Mouse (Mus musculus) liver (tissue): ENCODE measurements around the gene Abca12.

Experiments
- DNase-seq: peaks from one replicate; pipeline ENCODE4 v3.0.0-alpha.2; 2020; ENCODE audit warnings: mixed read lengths

Gene Abca12

GRCm38 (mm10) chr1:71414810-71415209, at the start of gene Abca12:
Abca12 (minus strand) TSS chr1:71414910.
- DNase-seq = no peak

GRCm38 (mm10) chr1:71457961-71458360, 43.3 kb upstream of the Abca12 start:
- no peak for DNase-seq

GRCm38 (mm10) chr1:71447424-71447823, 32.7 kb upstream of the Abca12 start:
- DNase-seq = no peak

GRCm38 (mm10) chr1:71421741-71422333, 7.1 kb upstream of the Abca12 start:
- no peak for DNase-seq

- DNase-seq = no peak
Observed at GRCm38 (mm10) chr1:71418467-71418866, 3.8 kb upstream of the Abca12 start.

GRCm38 (mm10) chr1:71417951-71418350, 3.2 kb upstream of the Abca12 start:
- no peak for DNase-seq

GRCm38 (mm10) chr1:71414084-71414483, 626 bp downstream of the Abca12 start:
- DNase-seq = no peak

GRCm38 (mm10) chr1:71413114-71413513, 1.6 kb downstream of the Abca12 start:
- no peak for DNase-seq

GRCm38 (mm10) chr1:71407711-71408110, 7.0 kb downstream of the Abca12 start:
- no peak for DNase-seq

GRCm38 (mm10) chr1:71397635-71398034, 17.1 kb downstream of the Abca12 start:
- DNase-seq = no peak

GRCm38 (mm10) chr1:71396105-71396504, 18.6 kb downstream of the Abca12 start:
- no peak for DNase-seq

- DNase-seq = no peak
Observed at GRCm38 (mm10) chr1:71394177-71394576, 20.5 kb downstream of the Abca12 start.

GRCm38 (mm10) chr1:71393489-71393888, 21.2 kb downstream of the Abca12 start:
- no peak for DNase-seq

- no peak for DNase-seq
Observed at GRCm38 (mm10) chr1:71392463-71392862, 22.2 kb downstream of the Abca12 start.

GRCm38 (mm10) chr1:71386593-71386992, 28.1 kb downstream of the Abca12 start:
- DNase-seq = no peak

GRCm38 (mm10) chr1:71384098-71384497, 30.6 kb downstream of the Abca12 start:
- DNase-seq = no peak

- DNase-seq = no peak
Observed at GRCm38 (mm10) chr1:71373090-71373489, 41.6 kb downstream of the Abca12 start.

- DNase-seq = no peak
Observed at GRCm38 (mm10) chr1:71370266-71370665, 44.4 kb downstream of the Abca12 start.

GRCm38 (mm10) chr1:71367770-71368169, 46.9 kb downstream of the Abca12 start:
- DNase-seq = no peak

- no peak for DNase-seq
Observed at GRCm38 (mm10) chr1:71342861-71343554, 71.7 kb downstream of the Abca12 start.

GRCm38 (mm10) chr1:71342261-71342594, 72.5 kb downstream of the Abca12 start:
- no peak for DNase-seq

GRCm38 (mm10) chr1:71341370-71342260, 73.1 kb downstream of the Abca12 start:
- DNase-seq = no peak

GRCm38 (mm10) chr1:71338548-71339340, 76.0 kb downstream of the Abca12 start:
- no peak for DNase-seq
